Mouse (Mus musculus) cerebral cortex, adult 2 months (tissue): Measurements from ENCODE around the gene Tent5c.

Source experiments
- WGBS: fragments of 180-500 bp; shearing (Covaris S2); methylation state at CpG from one replicate; pipeline ENCODE4 v1.1.7; 2018; 5-methylcytosine and 5-hydroxymethylcytosine counted together

The Tent5c gene

DNA sequence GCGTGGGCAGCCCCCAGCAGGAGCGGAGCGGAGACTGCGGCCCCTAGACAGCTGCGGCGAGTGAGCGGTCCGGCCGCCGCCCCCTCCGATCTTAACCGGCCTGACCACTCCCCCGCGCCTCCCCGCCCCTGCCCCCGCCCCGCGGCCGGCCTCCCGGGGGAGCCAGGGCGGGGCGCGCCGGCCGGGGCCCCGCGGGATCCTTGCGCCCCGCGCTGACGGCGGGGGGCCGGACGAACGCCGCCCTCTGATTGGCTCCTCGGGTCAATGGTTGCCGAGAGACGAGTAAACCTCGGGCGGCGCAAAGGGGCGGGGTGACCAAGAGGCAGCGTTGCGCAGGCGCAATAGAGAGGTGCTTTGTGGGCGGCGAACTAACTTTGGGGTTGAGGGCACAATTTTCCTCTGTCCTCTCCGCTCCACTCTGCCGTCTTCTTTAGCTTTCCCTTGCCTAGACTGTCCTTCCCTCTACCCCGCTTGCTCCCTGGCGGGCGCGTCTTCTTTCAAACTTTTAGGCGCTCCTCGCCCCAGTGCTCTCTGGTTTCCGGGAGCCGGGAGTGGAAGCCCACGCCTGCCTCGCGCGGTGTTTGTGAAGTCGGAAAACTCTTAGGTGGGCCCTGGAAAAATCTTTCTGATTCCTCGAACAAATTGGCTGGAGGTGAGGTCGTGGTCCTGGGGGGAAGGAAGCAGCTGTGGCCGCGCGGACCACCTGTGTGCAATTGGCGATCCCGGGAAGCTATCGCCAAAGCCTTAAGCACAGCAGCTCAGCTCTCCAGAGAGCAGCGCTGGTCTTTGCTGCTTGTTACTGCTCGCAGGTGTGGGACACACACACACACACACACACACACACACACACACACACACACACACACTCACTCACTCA is at the start of gene Tent5c:
TSS of gene Tent5c (minus strand) at position 192 of the 877 bp plus-strand sequence.
- WGBS: 1% methylated on average over 72 of the region's 73 CpGs

- WGBS: 90% methylated on average over 2 of the region's 2 CpGs
Observed at GRCm38 (mm10) chr3:100536686-100537085, 47.6 kb upstream of the Tent5c start.

- 76% methylated on average over 4 of the region's 4 CpGs for WGBS
Observed at GRCm38 (mm10) chr3:100535902-100536301, 46.8 kb upstream of the Tent5c start.

- WGBS: 81% methylated on average over 3 of the region's 3 CpGs
Observed at GRCm38 (mm10) chr3:100535298-100535697, 46.2 kb upstream of the Tent5c start.

- WGBS: 84% methylated on average over 3 of the region's 3 CpGs
Observed at GRCm38 (mm10) chr3:100534394-100534793, 45.3 kb upstream of the Tent5c start.

- WGBS: 89% methylated on average over 5 of the region's 5 CpGs
Observed at GRCm38 (mm10) chr3:100530919-100531318, 41.8 kb upstream of the Tent5c start.

DNA sequence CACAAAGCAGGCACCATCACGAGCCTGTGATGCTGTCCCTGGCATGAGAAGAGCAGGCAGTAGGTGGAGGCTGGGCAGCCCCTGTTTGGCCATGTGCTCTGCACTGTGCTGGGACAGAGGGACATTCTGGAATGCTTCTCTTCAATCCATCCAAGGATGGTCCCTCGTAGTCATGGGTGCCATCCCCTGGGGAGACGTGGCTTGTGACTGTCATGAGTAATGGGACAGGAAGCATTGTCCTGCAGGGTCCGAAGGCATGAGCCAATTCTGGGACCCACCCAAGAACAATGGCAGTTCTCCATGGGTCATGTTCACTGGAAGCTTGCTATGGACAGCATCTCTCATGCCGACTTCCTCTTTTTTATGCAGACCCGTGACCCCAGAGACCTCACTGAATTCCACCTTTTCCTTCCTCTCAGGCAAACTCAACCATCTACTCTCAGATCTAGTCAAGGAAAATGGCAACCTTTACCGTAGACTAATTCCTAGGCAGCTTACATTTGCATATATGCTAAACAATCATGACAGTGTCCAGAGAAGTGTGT is 41.2 kb upstream of the Tent5c start:
- 87% methylated on average over 7 of the region's 7 CpGs for WGBS

GRCm38 (mm10) chr3:100522671-100523070 is 33.5 kb upstream of the Tent5c start:
- 68% methylated on average over 7 of the region's 7 CpGs for WGBS

DNA sequence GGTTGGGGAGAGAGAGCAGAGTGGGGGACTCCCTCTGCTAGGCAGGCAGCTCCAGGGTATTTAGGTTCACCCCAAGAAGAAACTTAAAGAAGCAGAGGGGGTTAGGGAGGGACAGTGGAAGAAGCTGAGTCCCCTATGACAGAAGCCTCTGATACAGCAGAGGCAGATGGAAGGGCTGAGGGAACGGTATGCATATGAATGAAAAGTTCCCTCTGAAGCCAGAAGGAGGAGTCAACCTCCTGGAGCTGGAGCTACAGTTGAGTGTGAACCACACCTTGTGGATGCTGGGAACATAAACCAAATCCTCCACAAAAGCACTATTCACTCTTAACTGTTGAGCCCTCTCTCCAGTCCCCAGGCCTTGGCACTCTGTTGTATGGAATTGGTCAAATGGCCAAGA is 32.5 kb upstream of the Tent5c start:
- 82% methylated on average over 1 of the region's 1 CpGs for WGBS

DNA sequence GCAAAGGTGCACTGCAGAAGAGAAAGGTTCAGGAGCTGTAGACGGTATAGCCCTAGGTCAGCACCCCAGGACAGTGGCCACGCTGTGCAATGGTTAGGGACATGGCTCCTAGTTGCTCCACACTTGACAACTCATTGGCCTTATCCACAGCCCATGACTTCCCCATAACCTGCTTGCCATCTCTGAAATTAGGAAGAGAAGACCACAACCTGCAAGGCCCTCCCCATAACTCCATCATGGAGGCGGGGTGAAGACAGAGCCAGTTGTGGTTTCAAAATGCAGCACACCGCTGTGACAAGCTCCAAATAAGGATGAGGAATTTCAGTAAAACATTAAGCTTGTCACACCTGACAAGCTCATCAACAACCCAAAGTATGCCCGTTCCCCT is 26.6 kb upstream of the Tent5c start:
- 94% methylated on average over 5 of the region's 5 CpGs for WGBS

DNA sequence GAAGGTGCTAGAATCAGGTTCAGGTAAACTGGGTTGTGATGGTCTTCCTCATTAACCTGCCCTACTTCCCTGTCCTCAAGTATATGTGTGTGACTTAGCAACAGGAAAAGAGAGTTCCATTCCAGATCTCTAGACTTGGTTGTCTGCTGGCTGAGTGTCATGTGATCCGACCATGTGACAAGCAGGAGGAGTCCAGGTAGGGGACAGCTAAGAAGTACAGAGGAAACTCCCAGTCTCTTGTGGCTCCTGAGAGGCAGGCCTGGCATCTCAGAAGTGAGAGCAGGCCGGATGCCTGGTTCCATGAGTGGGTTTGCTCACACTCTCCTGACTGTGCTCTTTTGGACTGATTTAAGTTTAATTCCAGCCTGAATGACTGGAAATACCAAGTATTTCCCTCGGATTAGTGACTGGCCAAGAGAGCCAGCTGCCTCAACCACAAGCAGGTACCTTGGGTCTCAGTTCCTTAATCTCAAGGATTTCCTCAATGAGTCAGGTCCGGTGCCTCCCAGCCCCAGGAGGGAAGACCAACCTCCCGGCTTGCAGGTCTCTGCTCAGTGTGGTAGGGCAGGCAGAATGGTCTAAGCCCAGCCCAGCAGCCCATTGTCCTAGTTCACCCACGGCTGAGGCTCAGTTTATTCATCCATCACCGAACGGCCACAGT is 26.1 kb upstream of the Tent5c start:
- 76% methylated on average over 8 of the region's 8 CpGs for WGBS

DNA sequence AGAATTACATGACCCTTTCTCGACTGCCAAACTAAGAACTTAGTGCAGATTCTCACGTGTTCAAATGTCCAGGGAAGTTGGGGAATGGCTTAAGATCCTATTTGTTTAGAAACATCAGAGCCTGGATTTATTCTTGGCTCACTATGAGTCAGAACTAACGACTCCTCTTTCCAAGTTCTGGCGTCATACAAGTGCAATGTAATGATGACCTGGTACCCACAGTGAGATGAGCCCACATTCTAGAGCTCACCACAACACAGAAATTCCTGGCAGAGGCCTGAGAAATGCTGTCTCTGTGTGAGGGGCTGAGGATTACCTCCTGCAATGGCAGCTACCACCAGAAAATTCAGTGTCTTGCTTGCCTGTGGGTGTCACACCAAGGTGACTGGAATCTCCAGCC is 18.1 kb upstream of the Tent5c start:
- WGBS: 69% methylated on average over 4 of the region's 4 CpGs

DNA sequence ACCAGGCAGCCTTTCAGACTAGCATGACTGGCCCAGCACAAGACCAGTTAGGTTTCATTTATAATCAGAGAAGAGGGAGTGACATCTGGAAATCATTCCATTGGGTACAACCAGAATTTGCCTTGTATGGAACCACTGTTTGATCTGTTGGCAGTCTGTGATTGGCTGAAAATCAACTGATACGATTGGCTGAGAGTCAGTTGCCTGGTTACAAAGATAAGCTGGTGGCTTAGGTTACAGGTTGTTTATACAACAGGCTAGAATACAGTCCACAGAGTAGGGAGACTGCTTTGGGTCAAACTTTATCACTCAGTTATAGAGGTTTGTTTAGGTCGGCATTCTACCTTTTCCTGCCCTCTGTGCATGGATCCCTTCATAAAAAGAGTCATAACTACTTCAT is 17.6 kb upstream of the Tent5c start:
- WGBS: 84% methylated on average over 2 of the region's 2 CpGs

DNA sequence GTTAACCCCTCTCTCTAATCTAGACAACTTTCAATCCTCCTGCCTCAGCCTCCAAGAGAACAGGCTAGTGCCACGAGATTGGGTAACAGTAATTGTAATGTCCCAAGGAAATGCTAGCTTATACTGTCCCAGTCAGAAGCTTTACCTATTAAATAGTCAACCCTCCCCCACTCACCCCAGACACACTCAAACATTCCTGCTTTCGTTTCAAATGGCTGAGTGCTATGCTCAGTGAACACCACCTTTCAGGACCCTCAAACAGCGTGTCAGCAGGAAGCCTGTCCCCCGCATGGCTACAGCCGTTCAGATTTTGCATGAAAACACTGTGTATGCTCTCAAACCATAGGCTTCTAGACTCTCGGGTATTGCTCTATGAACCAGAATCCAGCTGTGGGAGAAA is 14.8 kb upstream of the Tent5c start:
- WGBS: 87% methylated on average over 6 of the region's 6 CpGs

GRCm38 (mm10) chr3:100502516-100502915 is 13.4 kb upstream of the Tent5c start:
- WGBS: 72% methylated on average over 6 of the region's 6 CpGs

- WGBS: 81% methylated on average over 3 of the region's 3 CpGs
Observed at GRCm38 (mm10) chr3:100496081-100496480, 7.0 kb upstream of the Tent5c start.

DNA sequence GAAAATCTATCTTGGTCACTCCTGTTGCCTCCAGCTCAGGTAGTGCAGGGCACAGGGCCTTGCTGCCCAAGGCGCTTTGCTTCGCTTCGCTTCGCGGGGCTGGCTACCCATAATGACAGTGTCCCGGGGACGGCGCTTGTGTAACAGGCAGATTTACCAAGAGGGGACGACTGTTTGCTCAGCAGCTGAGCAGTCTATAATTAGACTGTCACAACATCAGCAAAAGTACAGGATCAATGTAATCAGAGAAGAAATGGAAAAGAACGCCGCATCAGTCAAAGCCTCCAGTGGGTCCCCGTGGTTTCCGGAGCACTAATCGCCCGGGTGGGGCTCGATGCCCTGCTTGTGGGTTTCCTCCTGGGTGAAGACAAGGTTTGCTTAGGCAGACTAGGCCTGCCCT is 6.3 kb upstream of the Tent5c start:
- WGBS: 86% methylated on average over 16 of the region's 16 CpGs

- 79% methylated on average over 5 of the region's 5 CpGs for WGBS
Observed at GRCm38 (mm10) chr3:100494912-100495311, 5.8 kb upstream of the Tent5c start.

- 58% methylated on average over 4 of the region's 4 CpGs for WGBS
Observed at GRCm38 (mm10) chr3:100490010-100490300, 831 bp upstream of the Tent5c start.

- WGBS: under 1% methylated on average over 66 of the region's 66 CpGs
Observed at GRCm38 (mm10) chr3:100488251-100489132, 632 bp downstream of the Tent5c start.

DNA sequence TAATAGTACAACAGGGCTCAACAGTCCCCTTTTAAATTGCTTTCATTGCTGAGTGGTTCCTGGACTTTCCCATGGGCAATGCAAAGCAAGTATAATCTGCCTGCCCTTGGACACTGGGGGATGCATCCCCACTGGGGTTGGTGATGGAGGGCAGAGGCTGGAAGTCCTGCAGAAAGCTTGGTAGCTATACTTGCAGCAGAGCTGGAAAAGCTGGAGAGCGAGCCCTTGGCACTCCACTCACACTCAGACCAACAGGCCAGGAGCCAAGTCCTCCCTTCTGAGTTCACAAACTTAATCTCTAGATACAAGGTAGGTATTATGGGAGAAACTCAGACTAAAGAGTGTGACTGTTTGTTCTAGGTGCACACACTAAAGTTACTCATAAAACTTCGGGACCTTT is 2.1 kb downstream of the Tent5c start:
- WGBS: 87% methylated on average over 2 of the region's 2 CpGs
